Mouse (Mus musculus): Measurements from ENCODE around the gene Myo19. TPM values are rescaled to one million over a fixed set of nuclear protein-coding genes. Genes with fewer than 3 reads are reported as not detected.

The Myo19 gene
- 10.2 and 10.7 TPM in 2 replicates for polyA plus RNA-seq (2016; fragmentation: Nextera tagmentation; extraction: Ambion mirVana)

GRCm38 (mm10) chr11:84879772-84880464 lies at the start of gene Myo19, which contains the start of gene Pigw:
Gene Myo19 (plus strand): TSS chr11:84880148.
Gene Pigw (minus strand): TSS chr11:84880285.
- Histone ChIP-seq H3K27me3 (no peaks in the 10 kb centered on the region), H3K4me3 (peak within 1 kb of the TSS; percentile 86), H3K4me1 (peaks cover 14% of the 10 kb centered on the region), H3K9me3 (no peaks in the 10 kb centered on the region), H3K27ac (peak within 1 kb of the TSS; percentile 94), H3K36me3 (peaks cover 18% of the 10 kb centered on the region), H3K4me2 (replicated peaks) (peak within 1 kb of the TSS; percentile 91), H3K9ac (peak within 1 kb of the TSS; percentile 82)
- peak; percentile 90 for ATAC-seq (ENCODE audit: insufficient number of reproducible peaks, insufficient read depth, low FRiP score, low TSS enrichment)
- WGBS = under 1% methylated on average over 81 of the region's 81 CpGs

- Histone ChIP-seq H3K36me3 (peaks cover 56% of the 10 kb centered on the region), H3K27ac (no peak overlapping the region), H3K9me3 (no peaks in the 10 kb centered on the region), H3K9ac (no peak overlapping the region), H3K4me2 (replicated peaks) (no peak overlapping the region), H3K27me3 (no peaks in the 10 kb centered on the region), H3K4me3 (no peak overlapping the region), H3K4me1 (no peaks in the 10 kb centered on the region)
- WGBS = 90% methylated on average over 2 of the region's 2 CpGs
- ATAC-seq (ENCODE audit: insufficient number of reproducible peaks, insufficient read depth, low FRiP score, low TSS enrichment) = no peak
Observed at GRCm38 (mm10) chr11:84839330-84839729, 40.6 kb upstream of the Myo19 start.

DNA sequence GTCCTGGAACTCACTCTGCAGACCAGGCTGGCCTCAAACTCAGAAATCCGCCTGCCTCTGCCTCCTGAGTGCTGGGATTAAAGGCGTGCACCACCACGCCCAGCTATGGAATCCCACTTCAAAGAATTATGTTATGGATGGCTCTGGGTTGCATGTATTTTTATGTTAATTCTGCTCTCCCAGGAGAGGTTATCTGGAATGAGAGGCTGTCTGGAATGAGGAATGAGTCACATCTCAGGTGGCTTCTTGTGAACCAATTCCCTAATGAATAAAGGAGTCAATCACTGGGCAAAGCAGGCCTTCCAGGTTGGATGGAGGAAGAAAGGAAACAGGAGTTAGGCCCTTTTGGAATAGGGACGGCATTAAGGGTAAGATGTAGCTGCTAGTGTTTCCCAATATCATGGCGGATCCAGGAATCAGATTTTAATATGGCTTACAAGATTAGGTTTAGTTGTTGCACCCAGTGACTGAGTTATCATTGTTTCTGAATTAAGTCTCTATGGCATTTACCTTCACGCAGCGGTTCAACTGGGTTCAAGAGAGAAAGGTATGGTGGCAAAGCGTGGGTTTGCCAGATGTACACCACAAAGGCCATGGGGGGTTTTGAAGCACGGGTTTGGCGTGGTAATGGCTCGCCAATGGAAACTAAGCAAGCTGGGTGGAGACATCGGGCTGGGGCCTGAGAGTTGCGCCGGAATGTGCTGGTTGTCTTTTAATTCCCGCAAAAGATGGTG lies 33.0 kb upstream of the Myo19 start:
- peaks cover 56% of the 10 kb centered on the region for H3K36me3 ChIP-seq
- no peak overlapping the region for H3K4me2 ChIP-seq (replicated peaks)
- no peak overlapping the region for H3K27ac ChIP-seq
- H3K4me1 ChIP-seq = no peaks in the 10 kb centered on the region
- no peaks in the 10 kb centered on the region for H3K27me3 ChIP-seq
- H3K4me3 ChIP-seq = no peak overlapping the region
- WGBS = 96% methylated on average over 15 of the region's 15 CpGs
- no peaks in the 10 kb centered on the region for H3K9me3 ChIP-seq
- H3K9ac ChIP-seq = no peak overlapping the region
- ATAC-seq (ENCODE audit: insufficient number of reproducible peaks, insufficient read depth, low FRiP score, low TSS enrichment) = no peak

DNA sequence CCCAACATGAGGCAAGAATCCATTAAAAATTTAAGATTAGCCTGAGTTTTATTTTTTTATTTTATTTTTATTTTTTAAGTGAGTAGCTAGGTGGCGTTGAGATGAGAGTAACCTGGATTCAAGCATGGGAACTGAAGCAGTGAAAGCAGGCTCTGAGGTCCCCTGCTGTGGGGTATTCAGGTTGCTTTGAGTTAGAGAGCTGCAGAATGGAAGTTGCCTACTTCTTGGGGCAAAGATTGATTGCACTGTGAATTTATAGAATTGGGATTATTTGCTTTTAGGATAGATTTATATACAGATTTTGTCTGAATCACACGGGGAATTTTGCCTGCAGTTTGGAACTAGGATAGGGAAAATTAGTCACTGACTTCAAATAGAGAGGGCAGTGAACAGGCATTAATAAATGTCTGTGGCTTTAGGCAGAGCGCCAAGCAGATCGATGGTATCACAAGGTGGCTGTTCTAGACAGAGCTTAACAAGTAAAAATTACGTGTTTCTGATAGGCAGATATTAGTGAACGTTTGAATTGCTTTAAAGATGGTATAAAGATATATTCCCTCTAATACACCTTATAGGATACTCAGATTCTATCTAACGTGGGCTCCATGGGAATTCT lies 32.4 kb upstream of the Myo19 start:
- H3K4me1 ChIP-seq = no peaks in the 10 kb centered on the region
- H3K4me2 ChIP-seq (replicated peaks) = no peak overlapping the region
- no peaks in the 10 kb centered on the region for H3K27me3 ChIP-seq
- H3K36me3 ChIP-seq = peaks cover 61% of the 10 kb centered on the region
- ATAC-seq (ENCODE audit: insufficient number of reproducible peaks, insufficient read depth, low FRiP score, low TSS enrichment) = no peak
- no peaks in the 10 kb centered on the region for H3K9me3 ChIP-seq
- H3K27ac ChIP-seq = no peak overlapping the region
- H3K4me3 ChIP-seq = no peak overlapping the region
- H3K9ac ChIP-seq = no peak overlapping the region
- 90% methylated on average over 7 of the region's 7 CpGs for WGBS

GRCm38 (mm10) chr11:84855285-84855684 lies 24.7 kb upstream of the Myo19 start:
- Histone ChIP-seq H3K4me3 (no peak overlapping the region), H3K36me3 (peaks cover 49% of the 10 kb centered on the region), H3K27ac (no peak overlapping the region), H3K4me2 (replicated peaks) (no peak overlapping the region), H3K27me3 (no peaks in the 10 kb centered on the region), H3K9ac (no peak overlapping the region), H3K4me1 (no peaks in the 10 kb centered on the region), H3K9me3 (no peaks in the 10 kb centered on the region)
- WGBS = 95% methylated on average over 6 of the region's 6 CpGs
- no peak for ATAC-seq (ENCODE audit: insufficient number of reproducible peaks, insufficient read depth, low FRiP score, low TSS enrichment)

GRCm38 (mm10) chr11:84865268-84865667 lies 14.7 kb upstream of the Myo19 start:
- H3K4me2 ChIP-seq (replicated peaks) = no peak overlapping the region
- H3K4me3 ChIP-seq = no peak overlapping the region
- H3K9ac ChIP-seq = no peak overlapping the region
- ATAC-seq (ENCODE audit: insufficient number of reproducible peaks, insufficient read depth, low FRiP score, low TSS enrichment) = no peak
- H3K9me3 ChIP-seq = no peaks in the 10 kb centered on the region
- peaks cover 13% of the 10 kb centered on the region for H3K4me1 ChIP-seq
- H3K27me3 ChIP-seq = no peaks in the 10 kb centered on the region
- H3K36me3 ChIP-seq = peaks cover 3% of the 10 kb centered on the region; the same call in 1 of the 2 replicates
- no peak overlapping the region for H3K27ac ChIP-seq
- WGBS = 54% methylated on average over 2 of the region's 2 CpGs

DNA sequence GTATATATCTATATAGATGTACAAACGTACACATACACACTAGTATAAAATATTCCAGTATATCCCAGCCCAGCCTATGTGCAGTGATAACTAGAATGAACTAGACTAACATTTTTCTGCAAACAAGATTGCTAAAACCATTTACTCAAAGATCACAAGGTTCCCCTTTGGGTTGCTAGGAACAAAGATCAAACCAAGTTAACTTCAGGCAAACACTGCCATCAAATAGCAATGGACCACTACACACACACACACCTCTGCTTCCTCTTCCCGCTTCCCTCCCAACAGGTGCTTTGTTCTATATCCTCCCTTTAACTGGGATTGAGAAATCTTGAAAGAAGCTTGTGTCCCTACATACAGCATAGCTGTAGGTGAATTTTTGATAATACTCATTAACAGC lies 12.4 kb upstream of the Myo19 start:
- Histone ChIP-seq H3K36me3 (no peaks in the 10 kb centered on the region), H3K9ac (no peak overlapping the region; the same call in 1 of the 2 replicates), H3K4me1 (peaks cover 16% of the 10 kb centered on the region), H3K27ac (no peak overlapping the region), H3K4me2 (replicated peaks) (no peak overlapping the region), H3K27me3 (no peaks in the 10 kb centered on the region), H3K9me3 (no peaks in the 10 kb centered on the region), H3K4me3 (no peak overlapping the region)
- ATAC-seq (ENCODE audit: insufficient number of reproducible peaks, insufficient read depth, low FRiP score, low TSS enrichment) = no peak
- WGBS = 92% methylated on average over 2 of the region's 2 CpGs

GRCm38 (mm10) chr11:84868786-84869259 lies 11.1 kb upstream of the Myo19 start:
- peak overlapping the region; percentile 93 for H3K9ac ChIP-seq
- H3K27ac ChIP-seq = 0 out of 2 replicates have a peak overlapping the region, but pooled peaks have one; percentile 94
- H3K4me1 ChIP-seq = peaks cover 16% of the 10 kb centered on the region
- H3K27me3 ChIP-seq = no peaks in the 10 kb centered on the region
- ATAC-seq (ENCODE audit: insufficient number of reproducible peaks, insufficient read depth, low FRiP score, low TSS enrichment) = no peak
- H3K36me3 ChIP-seq = no peaks in the 10 kb centered on the region
- H3K4me2 ChIP-seq (replicated peaks) = peak overlapping the region; percentile 72
- H3K4me3 ChIP-seq = peak overlapping the region; percentile 93
- no peaks in the 10 kb centered on the region for H3K9me3 ChIP-seq
- WGBS = 14% methylated on average over 7 of the region's 7 CpGs

DNA sequence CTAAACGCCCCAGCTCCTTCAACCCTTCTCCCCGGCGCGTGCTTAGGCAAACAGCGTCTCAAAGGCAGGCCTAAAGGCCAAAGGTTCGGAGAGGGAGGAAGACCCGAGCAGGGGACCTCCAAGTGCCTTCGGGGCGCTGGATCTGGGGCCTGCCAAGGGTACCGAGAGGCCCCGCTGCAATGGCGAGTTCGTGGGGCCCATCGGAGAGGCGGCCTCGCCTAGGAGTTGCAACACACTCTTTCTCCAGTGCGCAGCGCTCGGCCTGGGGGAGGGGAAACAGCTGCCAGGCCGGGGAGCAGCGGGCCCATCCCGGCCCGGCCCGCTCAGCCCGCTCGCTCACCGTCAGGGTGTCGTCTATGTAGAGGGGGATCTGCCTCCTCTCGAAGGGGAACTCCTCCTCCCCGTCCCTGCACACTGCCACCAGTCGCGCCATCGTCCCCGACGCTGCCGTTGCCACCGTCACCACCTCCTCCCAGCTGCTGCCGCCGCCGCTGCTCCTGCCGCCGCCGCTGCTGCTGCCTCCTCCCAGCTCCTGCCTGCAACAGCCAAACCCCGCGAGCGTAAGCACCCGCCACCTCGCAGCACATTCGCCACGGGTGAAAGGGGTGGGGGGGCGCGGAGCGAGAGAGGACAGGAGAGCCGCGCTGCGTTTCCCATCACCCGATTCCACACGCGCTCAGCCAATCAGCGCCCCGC lies 10.3 kb upstream of the Myo19 start:
- peaks cover 16% of the 10 kb centered on the region for H3K4me1 ChIP-seq
- H3K36me3 ChIP-seq = no peaks in the 10 kb centered on the region
- under 1% methylated on average over 61 of the region's 61 CpGs for WGBS
- ATAC-seq (ENCODE audit: insufficient number of reproducible peaks, insufficient read depth, low FRiP score, low TSS enrichment) = peak; percentile 87
- no peaks in the 10 kb centered on the region for H3K9me3 ChIP-seq
- H3K4me2 ChIP-seq (replicated peaks) = peak overlapping the region; percentile 72
- peak overlapping the region; percentile 93 for H3K9ac ChIP-seq
- H3K4me3 ChIP-seq = peak overlapping the region; percentile 93
- no peaks in the 10 kb centered on the region for H3K27me3 ChIP-seq
- peak overlapping the region; percentile 94 for H3K27ac ChIP-seq

- H3K27me3 ChIP-seq = no peaks in the 10 kb centered on the region
- peak within 1 kb of the TSS; percentile 93 for H3K4me3 ChIP-seq
- peak within 1 kb of the TSS; percentile 94 for H3K27ac ChIP-seq
- peak within 1 kb of the TSS; percentile 72 for H3K4me2 ChIP-seq (replicated peaks)
- H3K9me3 ChIP-seq = no peaks in the 10 kb centered on the region
- under 1% methylated on average over 45 of the region's 62 CpGs for WGBS
- peak; percentile 88 for ATAC-seq (ENCODE audit: insufficient number of reproducible peaks, insufficient read depth, low FRiP score, low TSS enrichment)
- no peaks in the 10 kb centered on the region for H3K36me3 ChIP-seq
- peaks cover 16% of the 10 kb centered on the region for H3K4me1 ChIP-seq
- peak within 1 kb of the TSS; percentile 93 for H3K9ac ChIP-seq
Observed at GRCm38 (mm10) chr11:84870337-84871043, 9.5 kb upstream of the Myo19 start, which contains the start of gene Ggnbp2. Gene Ggnbp2 (minus strand): TSS chr11:84870817.
